Mouse (Mus musculus): ENCODE results near the gene Olfr479.

DNA sequence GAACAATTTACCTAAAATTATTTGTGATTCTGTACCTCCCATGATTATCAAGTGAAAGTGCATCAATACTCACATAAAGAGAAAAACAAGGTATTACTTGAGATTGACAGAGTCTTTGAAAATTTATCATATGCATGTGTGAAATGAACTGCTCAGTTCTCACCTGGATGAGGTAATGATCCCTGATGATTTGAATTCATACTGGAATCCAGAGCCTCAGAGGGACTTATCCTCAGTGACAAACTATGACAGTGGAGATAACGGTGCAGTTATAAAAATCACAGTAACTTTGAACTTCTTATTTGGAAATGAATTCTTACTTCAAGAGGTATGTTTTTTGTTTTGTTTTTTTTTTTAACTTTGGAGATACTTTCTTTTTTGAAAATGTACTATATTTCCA is 50.1 kb downstream of the Olfr479 start, which contains the start of gene Olfr483:
- TF ChIP-seq CTCF (IDR thresholded peaks at IDR 0.05; ENCODE audit: low read depth) (no peak), EP300 (IDR thresholded peaks at IDR 0.05; ENCODE audit: low read depth) (no peak)

Measured in liver, postnatal 0 days (tissue).